Mouse (Mus musculus): ENCODE measurements at regions not wholly inside any gene's neighbourhood (a gene's known extent, or its start where the extent isn't known, plus 50 kb on each side); places are given as distances from the start of the nearest gene placed in this dataset.
"Not testable (repeated sequence)": the region's sequence is repeated elsewhere in the genome, so short reads cannot be mapped to it uniquely, and the experiment has no call there.

DNA sequence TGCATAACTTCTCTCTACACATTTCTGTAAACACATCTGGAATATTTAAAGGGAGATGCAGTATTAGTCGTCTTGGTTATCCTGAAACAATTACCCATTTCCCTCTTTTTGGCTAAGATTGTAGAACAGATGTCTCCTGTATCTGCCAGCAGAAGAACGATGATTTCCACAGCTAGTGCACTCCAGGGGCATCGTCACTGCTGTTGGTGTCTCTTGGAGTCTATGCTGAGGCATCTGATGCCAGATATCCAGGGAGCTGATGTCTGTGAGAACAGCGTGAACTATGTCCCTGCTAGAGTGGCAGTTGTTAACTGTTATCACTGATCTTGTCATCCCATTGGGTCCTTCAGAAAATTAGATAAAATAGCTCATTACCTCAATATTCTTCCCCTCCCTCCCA, 536.2 kb downstream of the Trhde start:
- Histone ChIP-seq H3K9me3 (no peaks in the 10 kb centered on the region), H3K4me3 (no peak overlapping the region), H3K27ac (no peak overlapping the region), H3K4me1 (replicated peaks) (no peaks in the 10 kb centered on the region), H3K4me2 (no peak overlapping the region), H3K36me3 (no peaks in the 10 kb centered on the region), H3K9ac (no peak overlapping the region), H3K27me3 (no peaks in the 10 kb centered on the region)
- ATAC-seq (ENCODE audit: low FRiP score) = peak; percentile 52; the same call in 1 of the 2 replicates
- 70% methylated on average over 4 of the region's 4 CpGs for WGBS

DNA sequence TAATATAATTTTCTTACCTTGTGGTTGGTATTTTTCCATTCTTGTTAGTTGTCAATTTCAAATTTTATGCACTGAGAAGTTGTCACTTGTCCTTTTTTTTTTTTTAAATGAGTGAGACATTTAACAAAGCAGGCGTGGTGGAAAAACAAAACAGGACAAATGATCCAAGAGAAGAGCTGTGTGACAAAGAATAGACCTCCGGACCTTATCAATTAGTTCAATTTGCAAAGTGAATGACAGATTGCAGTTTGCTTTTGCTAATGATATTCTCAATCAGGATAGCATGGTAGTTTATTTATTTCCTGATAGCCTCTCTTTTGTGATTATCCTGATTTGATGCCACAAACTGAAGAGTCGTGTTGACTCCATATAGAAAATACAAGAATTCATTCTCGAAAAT, 560.5 kb downstream of the Trhde start:
- no peaks in the 10 kb centered on the region for H3K27me3 ChIP-seq
- no peak overlapping the region for H3K27ac ChIP-seq
- H3K36me3 ChIP-seq = no peaks in the 10 kb centered on the region
- H3K4me1 ChIP-seq (replicated peaks) = no peaks in the 10 kb centered on the region
- no peak overlapping the region for H3K9ac ChIP-seq
- WGBS = 75% methylated on average over 4 of the region's 4 CpGs
- no peaks in the 10 kb centered on the region for H3K9me3 ChIP-seq
- no peak for ATAC-seq (ENCODE audit: low FRiP score)
- H3K4me3 ChIP-seq = no peak overlapping the region
- no peak overlapping the region for H3K4me2 ChIP-seq

DNA sequence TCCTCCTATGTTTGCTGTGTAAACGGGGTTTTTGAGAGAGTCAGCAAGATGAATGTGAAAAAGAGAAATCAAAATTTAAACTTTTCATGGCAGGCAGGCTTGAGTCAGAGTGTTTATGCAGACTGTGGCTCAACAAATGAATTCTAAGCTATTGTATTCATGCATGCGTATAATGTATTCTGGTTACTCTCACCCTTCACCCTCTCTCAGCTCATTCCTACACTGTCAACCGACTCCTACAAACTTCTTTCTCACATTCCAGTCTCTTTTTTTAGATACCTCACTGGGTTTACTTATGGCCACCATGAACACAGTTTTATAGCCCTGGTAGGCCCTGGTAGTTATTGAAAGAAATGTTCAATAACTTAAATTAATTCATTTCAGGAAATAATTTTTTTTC, 574.5 kb downstream of the Trhde start:
- no peak overlapping the region for H3K27ac ChIP-seq
- no peaks in the 10 kb centered on the region for H3K9me3 ChIP-seq
- H3K4me3 ChIP-seq = no peak overlapping the region
- H3K27me3 ChIP-seq = no peaks in the 10 kb centered on the region
- H3K9ac ChIP-seq = no peak overlapping the region
- H3K4me1 ChIP-seq (replicated peaks) = no peaks in the 10 kb centered on the region
- no peak overlapping the region for H3K4me2 ChIP-seq
- no peak for ATAC-seq (ENCODE audit: low FRiP score)
- H3K36me3 ChIP-seq = no peaks in the 10 kb centered on the region
- WGBS = 45% methylated on average over 3 of the region's 3 CpGs

DNA sequence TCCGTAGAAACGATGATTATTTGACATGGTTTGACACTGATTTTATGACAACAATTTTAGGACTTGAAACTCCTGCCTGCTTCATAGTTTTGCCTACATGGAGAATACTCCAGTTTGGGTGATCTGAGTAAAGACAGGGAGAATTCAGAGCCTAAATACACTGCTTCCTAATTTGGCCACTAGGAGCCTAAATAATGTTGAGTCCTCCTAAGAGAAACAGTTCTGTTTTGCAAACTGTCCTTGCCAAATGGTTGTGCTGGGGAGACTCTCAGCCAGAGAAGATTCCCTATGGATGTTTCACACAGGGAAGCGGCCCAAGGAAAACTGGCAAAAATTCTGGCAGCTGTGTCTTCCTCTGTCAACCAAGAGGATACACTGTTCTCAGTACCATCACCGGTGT, 600.5 kb downstream of the Trhde start:
- no peak overlapping the region for H3K9ac ChIP-seq
- ATAC-seq (ENCODE audit: low FRiP score) = no peak
- H3K4me1 ChIP-seq (replicated peaks) = 0 out of 2 replicates have a peak, but pooled peaks cover 4% of the 10 kb centered on the region
- no peaks in the 10 kb centered on the region for H3K9me3 ChIP-seq
- H3K4me3 ChIP-seq = no peak overlapping the region
- H3K27me3 ChIP-seq = no peaks in the 10 kb centered on the region
- H3K36me3 ChIP-seq = no peaks in the 10 kb centered on the region
- no peak overlapping the region for H3K27ac ChIP-seq
- no peak overlapping the region for H3K4me2 ChIP-seq
- WGBS = 95% methylated on average over 4 of the region's 4 CpGs

DNA sequence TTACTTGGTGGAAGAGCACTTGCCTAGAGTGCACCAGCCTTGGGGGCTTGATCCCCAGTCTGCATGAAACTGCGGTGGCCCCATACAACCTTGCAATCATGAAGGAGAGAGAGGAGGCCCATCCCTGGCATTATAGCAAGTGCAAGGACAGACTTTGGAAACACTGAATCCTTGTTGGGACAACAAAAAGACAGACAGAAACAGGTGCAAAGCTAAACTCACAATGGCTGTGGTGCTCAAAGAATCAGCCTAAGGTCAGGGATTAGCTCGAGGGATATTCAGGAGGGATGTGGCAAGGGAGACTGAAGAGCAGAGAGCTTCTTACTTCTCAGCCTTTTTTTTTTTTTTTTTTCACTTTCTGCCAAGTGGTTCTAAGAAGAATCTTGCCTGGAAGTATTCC, 601.2 kb downstream of the Trhde start:
- H3K9me3 ChIP-seq = no peaks in the 10 kb centered on the region
- no peak overlapping the region for H3K4me3 ChIP-seq
- ATAC-seq (ENCODE audit: low FRiP score) = no peak
- no peaks in the 10 kb centered on the region for H3K27me3 ChIP-seq
- 0 out of 2 replicates have a peak, but pooled peaks cover 4% of the 10 kb centered on the region for H3K4me1 ChIP-seq (replicated peaks)
- H3K27ac ChIP-seq = no peak overlapping the region
- no peak overlapping the region for H3K9ac ChIP-seq
- 84% methylated on average over 2 of the region's 2 CpGs for whole genome bisulfite sequencing
- H3K36me3 ChIP-seq = no peaks in the 10 kb centered on the region
- no peak overlapping the region for H3K4me2 ChIP-seq

DNA sequence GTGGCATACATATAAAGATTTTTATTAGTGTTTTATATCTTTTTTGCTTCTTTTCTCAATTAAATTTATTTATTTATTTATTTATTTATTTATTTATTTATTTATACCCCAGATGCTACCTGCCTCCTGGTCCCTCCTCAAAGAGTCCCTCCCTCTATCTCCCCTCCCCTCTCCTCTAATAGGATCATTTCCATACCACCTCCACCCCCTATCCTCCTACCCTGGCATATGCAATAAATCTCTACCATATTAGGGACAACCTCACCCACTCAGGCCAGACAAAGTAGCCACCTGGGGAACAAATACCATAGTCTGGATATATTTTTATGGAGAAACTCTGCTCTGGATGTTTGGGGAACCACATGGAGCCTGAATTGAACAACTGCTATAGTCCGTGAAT, 615.8 kb downstream of the Trhde start:
- WGBS = 86% methylated on average over 1 of the region's 1 CpGs
- no peak overlapping the region for H3K27ac ChIP-seq
- H3K36me3 ChIP-seq = no peaks in the 10 kb centered on the region
- no peak overlapping the region for H3K9ac ChIP-seq
- H3K9me3 ChIP-seq = no peaks in the 10 kb centered on the region
- H3K27me3 ChIP-seq = no peaks in the 10 kb centered on the region
- no peak for ATAC-seq (ENCODE audit: low FRiP score)
- no peaks in the 10 kb centered on the region for H3K4me1 ChIP-seq (replicated peaks)
- H3K4me3 ChIP-seq = no peak overlapping the region
- no peak overlapping the region for H3K4me2 ChIP-seq

DNA sequence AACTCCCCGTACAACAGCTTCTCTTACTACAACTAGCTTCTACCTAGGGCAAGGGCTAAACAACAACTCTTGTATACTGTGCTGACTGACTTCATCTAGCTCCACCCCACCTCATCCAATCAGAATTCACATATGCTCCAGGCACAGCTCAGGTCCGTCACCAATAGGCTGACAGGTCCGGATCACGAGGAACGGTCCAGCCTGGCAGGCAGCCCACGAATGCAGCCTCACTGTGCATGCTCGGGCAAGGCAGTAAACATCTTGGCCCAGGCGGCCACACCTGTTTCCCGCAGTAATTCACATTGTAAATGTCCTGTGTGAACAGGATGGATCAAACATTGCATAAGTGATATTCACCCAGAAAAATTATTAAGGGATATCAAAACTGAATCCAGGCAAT, 658.8 kb downstream of the Trhde start:
- H3K4me3 ChIP-seq; H3K27me3 ChIP-seq; H3K9me3 ChIP-seq; H3K4me2 ChIP-seq; H3K36me3 ChIP-seq; ATAC-seq (ENCODE audit: low FRiP score); H3K9ac ChIP-seq; H3K27ac ChIP-seq; H3K4me1 ChIP-seq (replicated peaks): not testable (repeated sequence)
- WGBS = 87% methylated on average over 9 of the region's 9 CpGs

DNA sequence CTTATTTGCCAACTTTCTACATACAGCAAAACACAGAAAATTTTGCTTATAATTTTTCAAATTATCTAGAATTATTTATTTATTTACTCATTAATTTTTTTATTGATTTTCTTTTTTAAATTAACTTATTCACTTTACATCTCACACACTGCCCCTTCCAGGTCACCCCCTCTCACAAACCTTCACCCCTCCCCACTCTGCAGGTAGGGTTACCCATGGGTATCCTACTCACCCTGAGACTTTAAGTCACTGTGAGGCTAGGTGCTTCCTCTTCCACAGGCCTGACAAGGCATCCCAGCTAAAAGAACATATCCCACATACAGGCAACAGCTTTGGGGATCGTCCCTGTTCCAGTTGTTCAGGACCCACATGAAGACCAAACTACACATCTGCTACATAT, 664.2 kb downstream of the Trhde start:
- Histone ChIP-seq H3K27me3 (no peaks in the 10 kb centered on the region), H3K4me1 (replicated peaks) (no peaks in the 10 kb centered on the region; the same call in 1 of the 2 replicates), H3K4me2 (no peak overlapping the region), H3K36me3 (no peaks in the 10 kb centered on the region), H3K9ac (no peak overlapping the region), H3K27ac (no peak overlapping the region), H3K4me3 (no peak overlapping the region), H3K9me3 (no peaks in the 10 kb centered on the region)
- WGBS = 89% methylated on average over 1 of the region's 1 CpGs
- no peak for ATAC-seq (ENCODE audit: low FRiP score)

DNA sequence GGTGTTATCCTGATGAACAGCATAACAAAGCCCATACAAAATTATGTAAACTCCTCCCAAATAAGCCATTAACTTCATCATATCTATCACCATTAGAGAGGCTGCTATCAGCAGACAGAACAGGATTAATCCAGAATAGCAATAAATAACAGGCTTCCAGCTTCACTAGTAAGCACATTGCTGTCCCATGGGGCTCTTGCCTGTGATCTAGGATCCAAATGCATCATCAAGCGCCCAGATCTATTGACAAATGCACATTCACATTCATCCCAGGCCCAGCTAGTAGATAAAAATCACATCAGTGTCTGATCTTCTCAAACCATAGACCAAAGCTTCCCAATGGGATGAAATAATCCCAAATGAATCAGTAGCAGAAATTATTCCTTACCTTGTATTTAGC, 665.0 kb downstream of the Trhde start:
- no peaks in the 10 kb centered on the region for H3K27me3 ChIP-seq
- no peaks in the 10 kb centered on the region; the same call in 1 of the 2 replicates for H3K4me1 ChIP-seq (replicated peaks)
- ATAC-seq (ENCODE audit: low FRiP score) = no peak
- no peak overlapping the region for H3K9ac ChIP-seq
- no peak overlapping the region for H3K4me2 ChIP-seq
- no peak overlapping the region for H3K4me3 ChIP-seq
- no peaks in the 10 kb centered on the region for H3K9me3 ChIP-seq
- H3K36me3 ChIP-seq = no peaks in the 10 kb centered on the region
- H3K27ac ChIP-seq = no peak overlapping the region
- 52% methylated on average over 1 of the region's 1 CpGs for WGBS

Measured in hindbrain, embryonic 13.5 days (tissue).